Mouse (Mus musculus) kidney, embryonic 14.5 days (tissue): Measurements from ENCODE around the gene Lnpk. TPM values are rescaled to one million over a fixed set of nuclear protein-coding genes. Genes with fewer than 3 reads are reported as not detected.
A peak's percentile ranks its signal among the peaks of the same experiment; 100 is the strongest.

Experiments used
- ATAC-seq: fragments of 200-750 bp; cut with Nextera tagmentation; 2 replicates; pipeline ENCODE4 v1.8.0; 2017; ENCODE audit warnings: moderate number of reproducible peaks, mild to moderate bottlenecking, moderate TSS enrichment, moderate library complexity; ENCODE audit not compliant: low FRiP score, low TSS enrichment
- H3K27ac ChIP-seq: fragments of 300-500 bp; sonication (generic); 2 replicates; pipeline ENCODE4 v1.5.1; 2014; ENCODE audit warnings: low read depth, mild to moderate bottlenecking, low read length, moderate library complexity, mixed read lengths
- H3K27me3 ChIP-seq: fragments of 300-500 bp; sonication (generic); 2 replicates; pipeline ENCODE4 v1.6.1; 2014; ENCODE audit warnings: mild to moderate bottlenecking, low read length; ENCODE audit not compliant: control insufficient read depth, insufficient read depth
- H3K36me3 ChIP-seq: fragments of 300-500 bp; sonication (generic); 2 replicates; pipeline ENCODE4 v1.6.1; 2014; ENCODE audit warnings: low read length, mixed read lengths; ENCODE audit not compliant: control insufficient read depth, insufficient read depth
- H3K4me1 ChIP-seq: fragments of 300-500 bp; sonication (generic); 2 replicates; pipeline ENCODE4 v1.6.1; 2014; ENCODE audit warnings: low read length, mixed read lengths; ENCODE audit not compliant: control insufficient read depth, insufficient read depth
- H3K4me2 ChIP-seq: fragments of 300-500 bp; sonication (generic); replicated peaks from 2 replicates; pipeline ENCODE4 v1.6.1; 2014; ENCODE audit warnings: low read depth, mild to moderate bottlenecking, low read length
- H3K4me3 ChIP-seq: fragments of 300-500 bp; sonication (generic); 2 replicates; pipeline ENCODE4 v1.5.1; 2014; ENCODE audit warnings: mild to moderate bottlenecking, low read length
- H3K9ac ChIP-seq: fragments of 300-500 bp; sonication (generic); 2 replicates; pipeline ENCODE4 v1.6.1; 2014; ENCODE audit warnings: low read depth, mild to moderate bottlenecking, low read length, moderate library complexity
- H3K9me3 ChIP-seq: fragments of 300-500 bp; sonication (generic); 2 replicates; pipeline ENCODE4 v1.6.1; 2016; ENCODE audit warnings: low read length; ENCODE audit not compliant: control insufficient read depth
- WGBS: fragments of 180-500 bp; shearing (Covaris S2); extraction: QIAGEN DNeasy Blood & Tissue Kit; methylation state at CpG from one replicate; pipeline ENCODE4 v1.1.7; 2014; 5-methylcytosine and 5-hydroxymethylcytosine counted together
- polyA plus RNA-seq: library from polyadenylated mRNA; unstranded; fragments of >200 nt; fragmentation: Nextera tagmentation; extraction: Ambion mirVana; gene quantifications from 2 replicates; pipeline ENCODE4 v1.2.1, GENCODE M21; 2014

Lnpk gene
- polyA plus RNA-seq, result 24.3 and 27.3 TPM in 2 replicates

- H3K9me3 ChIP-seq, result no peaks in the 10 kb centered on the region
- H3K36me3 ChIP-seq, result no peaks in the 10 kb centered on the region
- under 1% methylated on average over 34 of the region's 34 CpGs for WGBS
- ATAC-seq, result peak; percentile 99
- H3K4me3 ChIP-seq, result peak within 1 kb of the TSS; percentile 90
- H3K27me3 ChIP-seq, result no peaks in the 10 kb centered on the region
- peaks cover 9% of the 10 kb centered on the region for H3K4me1 ChIP-seq
- peak within 1 kb of the TSS; percentile 53; the same call in 1 of the 2 replicates for H3K27ac ChIP-seq
- peak within 1 kb of the TSS; percentile 77 for H3K9ac ChIP-seq
- H3K4me2 ChIP-seq, result peak within 1 kb of the TSS; percentile 86
Observed at GRCm38 (mm10) chr2:74578843-74579489, at the start of gene Lnpk. Gene Lnpk (minus strand): TSS chr2:74579435.

GRCm38 (mm10) chr2:74620368-74620767 is 41.1 kb upstream of the Lnpk start:
- no peaks in the 10 kb centered on the region for H3K27me3 ChIP-seq
- no peaks in the 10 kb centered on the region for H3K9me3 ChIP-seq
- H3K4me2 ChIP-seq, result no peak overlapping the region
- H3K9ac ChIP-seq, result no peak overlapping the region
- ATAC-seq, result no peak
- H3K4me3 ChIP-seq, result no peak overlapping the region
- H3K36me3 ChIP-seq, result no peaks in the 10 kb centered on the region
- H3K27ac ChIP-seq, result no peak overlapping the region
- H3K4me1 ChIP-seq, result no peaks in the 10 kb centered on the region
- WGBS, result 90% methylated on average over 10 of the region's 10 CpGs

GRCm38 (mm10) chr2:74619676-74620246 is 40.5 kb upstream of the Lnpk start:
- Histone ChIP-seq H3K4me1 (no peaks in the 10 kb centered on the region), H3K27me3 (no peaks in the 10 kb centered on the region), H3K36me3 (no peaks in the 10 kb centered on the region), H3K27ac (no peak overlapping the region), H3K4me2 (no peak overlapping the region), H3K9ac (no peak overlapping the region), H3K9me3 (no peaks in the 10 kb centered on the region), H3K4me3 (no peak overlapping the region)
- ATAC-seq, result no peak
- 90% methylated on average over 3 of the region's 3 CpGs for WGBS

- WGBS, result 78% methylated on average over 9 of the region's 9 CpGs
- no peak overlapping the region for H3K4me2 ChIP-seq
Observed at GRCm38 (mm10) chr2:74617706-74618105, 38.5 kb upstream of the Lnpk start.

GRCm38 (mm10) chr2:74611406-74611805 is 32.2 kb upstream of the Lnpk start:
- Histone ChIP-seq H3K27me3 (no peaks in the 10 kb centered on the region), H3K36me3 (no peaks in the 10 kb centered on the region), H3K4me1 (no peaks in the 10 kb centered on the region), H3K9me3 (no peaks in the 10 kb centered on the region), H3K27ac (no peak overlapping the region), H3K4me2 (no peak overlapping the region), H3K9ac (no peak overlapping the region), H3K4me3 (no peak overlapping the region)
- no peak for ATAC-seq
- WGBS, result 88% methylated on average over 4 of the region's 4 CpGs

More at GRCm38 (mm10) chr2:74617706-74618105, 38.5 kb upstream of the Lnpk start:
- H3K4me1 ChIP-seq, result no peaks in the 10 kb centered on the region
- no peak for ATAC-seq
- H3K9ac ChIP-seq, result no peak overlapping the region
- no peak overlapping the region for H3K27ac ChIP-seq
- H3K27me3 ChIP-seq, result no peaks in the 10 kb centered on the region
- no peaks in the 10 kb centered on the region for H3K9me3 ChIP-seq
- no peak overlapping the region for H3K4me3 ChIP-seq
- no peaks in the 10 kb centered on the region for H3K36me3 ChIP-seq

GRCm38 (mm10) chr2:74609350-74609749 is 30.1 kb upstream of the Lnpk start:
- Histone ChIP-seq H3K9me3 (no peaks in the 10 kb centered on the region), H3K9ac (no peak overlapping the region), H3K27me3 (no peaks in the 10 kb centered on the region), H3K4me3 (no peak overlapping the region), H3K36me3 (no peaks in the 10 kb centered on the region), H3K27ac (no peak overlapping the region), H3K4me1 (no peaks in the 10 kb centered on the region), H3K4me2 (no peak overlapping the region)
- no peak for ATAC-seq

GRCm38 (mm10) chr2:74606087-74606760 is 27.0 kb upstream of the Lnpk start:
- no peaks in the 10 kb centered on the region for H3K36me3 ChIP-seq
- 89% methylated on average over 5 of the region's 5 CpGs for WGBS
- H3K4me3 ChIP-seq, result no peak overlapping the region
- H3K27me3 ChIP-seq, result no peaks in the 10 kb centered on the region
- no peaks in the 10 kb centered on the region for H3K4me1 ChIP-seq
- no peak overlapping the region for H3K4me2 ChIP-seq
- no peak overlapping the region for H3K9ac ChIP-seq
- ATAC-seq, result no peak
- no peak overlapping the region for H3K27ac ChIP-seq
- H3K9me3 ChIP-seq, result no peaks in the 10 kb centered on the region

GRCm38 (mm10) chr2:74604011-74604410 is 24.8 kb upstream of the Lnpk start:
- 46% methylated on average over 3 of the region's 3 CpGs for WGBS

GRCm38 (mm10) chr2:74602483-74602882 is 23.2 kb upstream of the Lnpk start:
- Histone ChIP-seq H3K27ac (no peak overlapping the region), H3K9ac (no peak overlapping the region), H3K4me2 (no peak overlapping the region), H3K27me3 (no peaks in the 10 kb centered on the region), H3K9me3 (no peaks in the 10 kb centered on the region), H3K4me1 (no peaks in the 10 kb centered on the region), H3K4me3 (no peak overlapping the region), H3K36me3 (no peaks in the 10 kb centered on the region)
- no peak for ATAC-seq
- WGBS, result 82% methylated on average over 5 of the region's 5 CpGs

More at GRCm38 (mm10) chr2:74604011-74604410, 24.8 kb upstream of the Lnpk start:
- Histone ChIP-seq H3K27me3 (no peaks in the 10 kb centered on the region), H3K4me2 (no peak overlapping the region), H3K27ac (no peak overlapping the region), H3K9me3 (no peaks in the 10 kb centered on the region), H3K36me3 (no peaks in the 10 kb centered on the region), H3K4me1 (no peaks in the 10 kb centered on the region), H3K9ac (no peak overlapping the region), H3K4me3 (no peak overlapping the region)
- ATAC-seq, result no peak
